Mouse (Mus musculus) stomach, embryonic 16.5 days (tissue): ENCODE results near the gene Magi2. TPM values are rescaled to one million over a fixed set of nuclear protein-coding genes. Genes with fewer than 3 reads are reported as not detected.

Experiments used
- ATAC-seq: fragments of 200-750 bp; cut with Nextera tagmentation; 2 replicates; pipeline ENCODE4 v1.8.0; 2017; ENCODE audit warnings: moderate number of reproducible peaks, moderate TSS enrichment; ENCODE audit not compliant: insufficient read depth, low FRiP score
- H3K27ac ChIP-seq: fragments of 300-500 bp; sonication (generic); 2 replicates; pipeline ENCODE4 v1.5.1; 2014; ENCODE audit warnings: low read length
- H3K27me3 ChIP-seq: fragments of 300-500 bp; sonication (generic); 2 replicates; pipeline ENCODE4 v1.6.1; 2014; ENCODE audit warnings: low read length, control low read depth, mixed read lengths; ENCODE audit not compliant: control insufficient read depth, insufficient read depth
- H3K36me3 ChIP-seq: fragments of 300-500 bp; sonication (generic); 2 replicates; pipeline ENCODE4 v1.6.1; 2014; ENCODE audit warnings: low read length; ENCODE audit not compliant: control insufficient read depth, insufficient read depth
- H3K4me1 ChIP-seq: fragments of 300-500 bp; sonication (generic); 2 replicates; pipeline ENCODE4 v1.6.1; 2014; ENCODE audit warnings: low read length, control low read depth, mixed read lengths; ENCODE audit not compliant: control insufficient read depth, insufficient read depth
- H3K4me2 ChIP-seq: fragments of 300-500 bp; sonication (generic); 2 replicates; pipeline ENCODE4 v1.6.1; 2014; ENCODE audit warnings: low read depth, low read length, mixed read lengths
- H3K4me3 ChIP-seq: fragments of 300-500 bp; sonication (generic); replicated peaks from 2 replicates; pipeline ENCODE4 v1.5.1; 2014; ENCODE audit warnings: mild to moderate bottlenecking, low read length
- H3K9ac ChIP-seq: fragments of 300-500 bp; sonication (generic); 2 replicates; pipeline ENCODE4 v1.6.1; 2014; ENCODE audit warnings: low read length
- H3K9me3 ChIP-seq: fragments of 300-500 bp; sonication (generic); replicated peaks from 2 replicates; pipeline ENCODE4 v1.6.1; 2016; ENCODE audit warnings: low read length, control low read depth; ENCODE audit not compliant: control insufficient read depth
- WGBS: fragments of 180-500 bp; shearing (Covaris S2); extraction: QIAGEN DNeasy Blood & Tissue Kit; methylation state at CpG from one replicate; pipeline ENCODE4 v1.1.7; 2014; 5-methylcytosine and 5-hydroxymethylcytosine counted together
- polyA plus RNA-seq: library from polyadenylated mRNA; unstranded; fragments of >200 nt; fragmentation: Nextera tagmentation; extraction: Ambion mirVana; gene quantifications from 2 replicates; pipeline ENCODE4 v1.2.1, GENCODE M21; 2015

The Magi2 gene
- polyA plus RNA-seq, 1 experiment from 2014 or later: 7.2 TPM

- Histone ChIP-seq H3K4me3 (no peak overlapping the region), H3K36me3 (no peaks in the 10 kb centered on the region), H3K9ac (no peak overlapping the region), H3K27ac (no peak overlapping the region), H3K9me3 (no peaks in the 10 kb centered on the region), H3K4me2 (no peak overlapping the region), H3K27me3 (no peaks in the 10 kb centered on the region), H3K4me1 (no peaks in the 10 kb centered on the region)
- ATAC-seq: no peak
- WGBS: 67% methylated on average over 3 of the region's 3 CpGs
Observed at GRCm38 (mm10) chr5:19982031-19982430, 755.2 kb downstream of the Magi2 start.

GRCm38 (mm10) chr5:19999486-19999885 is 772.6 kb downstream of the Magi2 start:
- Histone ChIP-seq H3K27me3 (no peaks in the 10 kb centered on the region), H3K9ac (no peak overlapping the region), H3K4me3 (no peak overlapping the region), H3K36me3 (no peaks in the 10 kb centered on the region), H3K4me2 (no peak overlapping the region), H3K9me3 (no peaks in the 10 kb centered on the region), H3K27ac (no peak overlapping the region), H3K4me1 (no peaks in the 10 kb centered on the region)
- WGBS: 68% methylated on average over 6 of the region's 6 CpGs
- no peak for ATAC-seq

- Histone ChIP-seq H3K9ac (no peak overlapping the region), H3K4me1 (no peaks in the 10 kb centered on the region), H3K27me3 (no peaks in the 10 kb centered on the region), H3K4me3 (no peak overlapping the region), H3K9me3 (no peaks in the 10 kb centered on the region), H3K27ac (no peak overlapping the region), H3K4me2 (no peak overlapping the region), H3K36me3 (no peaks in the 10 kb centered on the region)
- no peak for ATAC-seq
- 81% methylated on average over 1 of the region's 1 CpGs for WGBS
Observed at GRCm38 (mm10) chr5:19999912-20000311, 773.1 kb downstream of the Magi2 start.

- Histone ChIP-seq H3K9ac (no peak overlapping the region), H3K4me3 (no peak overlapping the region), H3K4me2 (no peak overlapping the region), H3K4me1 (no peaks in the 10 kb centered on the region), H3K27ac (no peak overlapping the region), H3K9me3 (no peaks in the 10 kb centered on the region), H3K27me3 (no peaks in the 10 kb centered on the region), H3K36me3 (no peaks in the 10 kb centered on the region)
- no peak for ATAC-seq
- WGBS: 86% methylated on average over 2 of the region's 2 CpGs
Observed at GRCm38 (mm10) chr5:20006616-20007015, 779.8 kb downstream of the Magi2 start.

- no peak for ATAC-seq
- Histone ChIP-seq H3K4me3 (no peak overlapping the region), H3K9me3 (no peaks in the 10 kb centered on the region), H3K36me3 (no peaks in the 10 kb centered on the region), H3K4me1 (no peaks in the 10 kb centered on the region), H3K27ac (no peak overlapping the region), H3K27me3 (no peaks in the 10 kb centered on the region), H3K9ac (no peak overlapping the region), H3K4me2 (no peak overlapping the region)
- WGBS: 81% methylated on average over 8 of the region's 8 CpGs
Observed at GRCm38 (mm10) chr5:20007246-20007645, 780.4 kb downstream of the Magi2 start.

- Histone ChIP-seq H3K4me3 (no peak overlapping the region), H3K9me3 (no peaks in the 10 kb centered on the region), H3K4me1 (no peaks in the 10 kb centered on the region), H3K9ac (no peak overlapping the region), H3K4me2 (no peak overlapping the region), H3K36me3 (no peaks in the 10 kb centered on the region), H3K27me3 (no peaks in the 10 kb centered on the region), H3K27ac (no peak overlapping the region)
- 72% methylated on average over 7 of the region's 7 CpGs for WGBS
- no peak for ATAC-seq
Observed at GRCm38 (mm10) chr5:20010210-20010609, 783.4 kb downstream of the Magi2 start.

- Histone ChIP-seq H3K36me3 (no peaks in the 10 kb centered on the region), H3K27ac (no peak overlapping the region), H3K9me3 (no peaks in the 10 kb centered on the region), H3K4me1 (no peaks in the 10 kb centered on the region), H3K4me3 (no peak overlapping the region), H3K9ac (no peak overlapping the region), H3K27me3 (no peaks in the 10 kb centered on the region), H3K4me2 (no peak overlapping the region)
- 69% methylated on average over 3 of the region's 3 CpGs for WGBS
- no peak for ATAC-seq
Observed at GRCm38 (mm10) chr5:20018063-20018462, 791.2 kb downstream of the Magi2 start.

- Histone ChIP-seq H3K36me3 (no peaks in the 10 kb centered on the region), H3K9me3 (no peaks in the 10 kb centered on the region), H3K27me3 (no peaks in the 10 kb centered on the region), H3K9ac (no peak overlapping the region), H3K27ac (no peak overlapping the region), H3K4me3 (no peak overlapping the region), H3K4me2 (no peak overlapping the region), H3K4me1 (no peaks in the 10 kb centered on the region)
- 63% methylated on average over 3 of the region's 3 CpGs for WGBS
- ATAC-seq: no peak
Observed at GRCm38 (mm10) chr5:20046649-20047048, 819.8 kb downstream of the Magi2 start.

GRCm38 (mm10) chr5:20048386-20048785 is 821.5 kb downstream of the Magi2 start:
- no peaks in the 10 kb centered on the region for H3K4me1 ChIP-seq
- no peak overlapping the region for H3K9ac ChIP-seq
- no peak overlapping the region for H3K4me3 ChIP-seq
- H3K4me2 ChIP-seq: no peak overlapping the region
- H3K27ac ChIP-seq: no peak overlapping the region
- 85% methylated on average over 2 of the region's 2 CpGs for WGBS
- no peaks in the 10 kb centered on the region for H3K9me3 ChIP-seq
- ATAC-seq: no peak
- H3K27me3 ChIP-seq: no peaks in the 10 kb centered on the region
- no peaks in the 10 kb centered on the region for H3K36me3 ChIP-seq

- no peaks in the 10 kb centered on the region for H3K4me1 ChIP-seq
- 19% methylated on average over 1 of the region's 1 CpGs for WGBS
- H3K27me3 ChIP-seq: no peaks in the 10 kb centered on the region
- no peak overlapping the region for H3K27ac ChIP-seq
- no peaks in the 10 kb centered on the region for H3K36me3 ChIP-seq
- no peak for ATAC-seq
- H3K4me2 ChIP-seq: no peak overlapping the region
- no peaks in the 10 kb centered on the region for H3K9me3 ChIP-seq
- H3K9ac ChIP-seq: no peak overlapping the region
- H3K4me3 ChIP-seq: no peak overlapping the region
Observed at GRCm38 (mm10) chr5:20050284-20050683, 823.4 kb downstream of the Magi2 start.
